Mouse (Mus musculus): ENCODE results near the gene Il4.
"Not testable (repeated sequence)": the region's sequence is repeated elsewhere in the genome, so short reads cannot be mapped to it uniquely, and the experiment has no call there.

The Il4 gene

GRCm38 (mm10) chr11:53566646-53567045, 51.8 kb downstream of the Il4 start:
- no peak for DNase-seq (ENCODE audit: low read depth, low spot score)

GRCm38 (mm10) chr11:53561986-53562385, 56.5 kb downstream of the Il4 start:
- no peak for DNase-seq (ENCODE audit: low read depth, low spot score)

- DNase-seq (ENCODE audit: low read depth, low spot score): not testable (repeated sequence)
These were observed 58.5 kb downstream of the Il4 start for GRCm38 (mm10) chr11:53559980-53560379.

GRCm38 (mm10) chr11:53557992-53558391, 60.5 kb downstream of the Il4 start:
- DNase-seq (ENCODE audit: low read depth, low spot score): not testable (repeated sequence)

GRCm38 (mm10) chr11:53556529-53556928, 61.9 kb downstream of the Il4 start:
- not testable (repeated sequence) for DNase-seq (ENCODE audit: low read depth, low spot score)
